Mouse (Mus musculus) cerebral cortex, adult 2 months (tissue): Measurements from ENCODE around the gene Apoa5.

Experiments used
- WGBS: fragments of 180-500 bp; shearing (Covaris S2); methylation state at CpG from one replicate; pipeline ENCODE4 v1.1.7; 2018; 5-methylcytosine and 5-hydroxymethylcytosine counted together

Apoa5 gene

GRCm38 (mm10) chr9:46261131-46261530, 7.3 kb upstream of the Apoa5 start:
- 92% methylated on average over 7 of the region's 7 CpGs for WGBS

- WGBS, result 84% methylated on average over 5 of the region's 5 CpGs
These were observed 692 bp downstream of the Apoa5 start for GRCm38 (mm10) chr9:46269125-46269524.

- 92% methylated on average over 4 of the region's 4 CpGs for WGBS
These were observed 2.3 kb downstream of the Apoa5 start for GRCm38 (mm10) chr9:46270782-46271181.

- 78% methylated on average over 9 of the region's 9 CpGs for WGBS
These were observed 3.6 kb downstream of the Apoa5 start for GRCm38 (mm10) chr9:46272070-46272469.

GRCm38 (mm10) chr9:46272677-46273454, 4.4 kb downstream of the Apoa5 start, which contains the start of gene Zpr1:
TSS of gene Zpr1 (plus strand) at chr9:46273064.
- WGBS, result 5% methylated on average over 45 of the region's 45 CpGs

GRCm38 (mm10) chr9:46274494-46274893, 6.1 kb downstream of the Apoa5 start:
- 90% methylated on average over 9 of the region's 9 CpGs for WGBS

- under 1% methylated on average over 55 of the region's 55 CpGs for WGBS
These were observed 14.4 kb downstream of the Apoa5 start, which contains the start of gene Bud13 for GRCm38 (mm10) chr9:46282631-46283436. TSS of gene Bud13 (plus strand) at chr9:46283008.

GRCm38 (mm10) chr9:46298381-46298780, 29.9 kb downstream of the Apoa5 start:
- 91% methylated on average over 4 of the region's 4 CpGs for WGBS

GRCm38 (mm10) chr9:46302142-46302541, 33.7 kb downstream of the Apoa5 start:
- 4% methylated on average over 2 of the region's 2 CpGs for WGBS

GRCm38 (mm10) chr9:46309121-46309520, 40.7 kb downstream of the Apoa5 start:
- 31% methylated on average over 7 of the region's 7 CpGs for WGBS

- WGBS, result 25% methylated on average over 4 of the region's 4 CpGs
These were observed 46.1 kb downstream of the Apoa5 start for GRCm38 (mm10) chr9:46314507-46314906.

GRCm38 (mm10) chr9:46314921-46315320, 46.5 kb downstream of the Apoa5 start:
- 46% methylated on average over 2 of the region's 2 CpGs for WGBS

GRCm38 (mm10) chr9:46315807-46316365, 47.5 kb downstream of the Apoa5 start:
- 36% methylated on average over 11 of the region's 11 CpGs for WGBS

GRCm38 (mm10) chr9:46316388-46316787, 48.0 kb downstream of the Apoa5 start:
- 27% methylated on average over 5 of the region's 5 CpGs for WGBS

- 61% methylated on average over 8 of the region's 8 CpGs for WGBS
These were observed 48.5 kb downstream of the Apoa5 start for GRCm38 (mm10) chr9:46316909-46317308.

GRCm38 (mm10) chr9:46317957-46318356, 49.5 kb downstream of the Apoa5 start:
- 93% methylated on average over 3 of the region's 3 CpGs for WGBS

- WGBS, result 94% methylated on average over 6 of the region's 6 CpGs
These were observed 51.5 kb downstream of the Apoa5 start, which contains the start of gene 4931429L15Rik for GRCm38 (mm10) chr9:46319886-46320285. TSS of gene 4931429L15Rik (minus strand) at chr9:46319986.

- 93% methylated on average over 2 of the region's 2 CpGs for WGBS
These were observed 52.0 kb downstream of the Apoa5 start for GRCm38 (mm10) chr9:46320461-46320860.
